Mouse (Mus musculus): ENCODE data around the gene Hnrnpl. TPM values are rescaled to one million over a fixed set of nuclear protein-coding genes. Genes with fewer than 3 reads are reported as not detected.

Hnrnpl gene
- 662 and 695 TPM in 2 replicates for polyA plus RNA-seq (2012; rRNA removed)

DNA sequence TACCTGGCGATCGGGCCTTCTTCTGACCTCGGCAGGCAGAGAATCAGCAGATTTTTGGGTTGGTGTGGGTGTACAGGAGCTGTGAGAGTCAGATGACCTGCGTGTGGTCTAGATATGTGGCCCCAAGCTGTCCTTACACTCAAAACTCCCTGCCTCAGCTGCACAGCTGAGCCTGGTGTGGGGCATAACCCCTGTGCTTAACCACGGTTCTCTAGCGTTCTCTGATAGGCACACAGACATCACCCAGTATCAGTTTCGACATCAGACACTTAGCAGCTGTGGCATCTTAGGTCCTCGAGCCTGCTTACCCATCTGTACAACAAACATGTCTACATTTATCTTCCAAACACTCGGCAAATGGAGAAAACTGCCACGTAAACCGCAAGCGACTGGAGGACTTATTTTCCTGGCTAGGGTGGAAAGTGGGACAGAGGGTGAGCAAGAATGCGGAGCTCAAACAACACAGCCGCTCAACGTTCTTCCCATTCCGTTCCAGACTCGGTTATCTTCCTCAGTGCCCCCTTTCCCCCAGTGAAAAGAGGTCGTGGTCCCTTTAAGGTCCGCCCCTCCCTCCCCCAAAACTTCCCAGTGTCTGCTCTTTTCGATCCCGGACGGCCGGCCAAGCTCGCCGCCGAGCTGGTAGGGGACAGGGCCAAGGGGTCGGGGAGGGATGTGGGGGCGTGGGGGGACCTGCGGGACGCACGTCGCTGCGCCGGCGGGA is at the start of gene Hnrnpl:
Gene Hnrnpl (plus strand): TSS at position 321 of the 721 bp plus-strand sequence.

DNA sequence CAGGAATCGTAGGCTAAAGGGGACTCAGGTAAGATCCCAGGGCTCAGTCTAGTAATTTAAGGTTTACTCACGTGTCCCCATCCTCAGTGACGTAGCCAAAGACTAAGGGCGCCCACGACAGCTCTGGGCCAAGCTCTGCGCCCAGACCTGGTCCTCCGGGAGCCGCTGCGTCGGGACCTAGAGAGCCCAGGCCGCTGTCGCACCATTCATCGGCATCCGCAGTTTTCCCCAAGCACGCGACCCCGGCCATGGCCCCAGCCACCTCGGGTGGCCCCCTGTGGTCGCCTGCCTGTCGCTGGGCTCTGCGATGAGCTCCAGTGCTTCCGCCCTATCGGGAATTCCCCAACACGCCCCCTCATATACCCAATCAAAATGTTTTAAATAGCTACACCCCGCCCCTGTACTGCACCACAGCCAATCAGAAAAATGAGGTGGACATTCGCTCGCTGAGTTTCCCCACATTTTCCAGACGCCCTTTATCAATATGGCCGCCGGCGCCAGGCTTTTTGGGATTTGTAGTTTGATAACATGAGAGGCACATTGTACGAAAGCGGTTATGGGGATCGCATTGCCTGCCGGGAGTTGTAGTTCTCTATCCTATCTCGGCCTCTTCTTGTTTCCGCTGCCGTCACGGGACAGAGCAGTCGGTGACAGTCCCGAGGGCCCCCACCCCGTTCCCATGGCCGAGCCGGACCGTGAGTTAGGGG is 42.0 kb upstream of the Hnrnpl start, which contains the start of gene Sirt2:
Gene Sirt2 (plus strand): TSS at position 563 of the 707 bp plus-strand sequence.

DNA sequence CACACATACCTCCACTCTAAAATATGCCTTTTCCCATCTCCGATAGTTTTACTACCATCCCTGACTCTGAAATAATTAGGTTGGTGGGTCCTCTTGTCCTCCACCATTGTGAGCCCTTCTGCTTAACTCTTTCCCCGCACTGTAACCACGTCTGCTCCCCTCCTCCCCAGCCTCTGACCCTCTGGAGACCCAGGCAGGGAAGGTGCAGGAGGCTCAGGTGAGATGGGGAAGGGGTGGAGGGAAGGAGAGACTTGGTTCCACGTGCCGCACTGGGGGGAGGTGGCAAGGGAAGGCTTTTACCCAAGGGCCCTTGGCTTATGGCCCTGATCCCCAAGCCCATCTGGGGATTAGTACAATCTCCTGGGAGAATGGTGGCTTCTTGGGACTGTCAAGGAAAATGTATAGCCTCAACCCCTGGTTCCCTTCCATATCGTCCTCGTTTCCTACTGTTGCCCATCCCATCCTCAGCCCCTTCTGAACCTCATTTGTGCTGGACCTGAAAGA is 40.8 kb upstream of the Hnrnpl start, which contains the start of gene Nfkbib:
Gene Nfkbib (minus strand): TSS at position 51 of the 504 bp plus-strand sequence.

DNA sequence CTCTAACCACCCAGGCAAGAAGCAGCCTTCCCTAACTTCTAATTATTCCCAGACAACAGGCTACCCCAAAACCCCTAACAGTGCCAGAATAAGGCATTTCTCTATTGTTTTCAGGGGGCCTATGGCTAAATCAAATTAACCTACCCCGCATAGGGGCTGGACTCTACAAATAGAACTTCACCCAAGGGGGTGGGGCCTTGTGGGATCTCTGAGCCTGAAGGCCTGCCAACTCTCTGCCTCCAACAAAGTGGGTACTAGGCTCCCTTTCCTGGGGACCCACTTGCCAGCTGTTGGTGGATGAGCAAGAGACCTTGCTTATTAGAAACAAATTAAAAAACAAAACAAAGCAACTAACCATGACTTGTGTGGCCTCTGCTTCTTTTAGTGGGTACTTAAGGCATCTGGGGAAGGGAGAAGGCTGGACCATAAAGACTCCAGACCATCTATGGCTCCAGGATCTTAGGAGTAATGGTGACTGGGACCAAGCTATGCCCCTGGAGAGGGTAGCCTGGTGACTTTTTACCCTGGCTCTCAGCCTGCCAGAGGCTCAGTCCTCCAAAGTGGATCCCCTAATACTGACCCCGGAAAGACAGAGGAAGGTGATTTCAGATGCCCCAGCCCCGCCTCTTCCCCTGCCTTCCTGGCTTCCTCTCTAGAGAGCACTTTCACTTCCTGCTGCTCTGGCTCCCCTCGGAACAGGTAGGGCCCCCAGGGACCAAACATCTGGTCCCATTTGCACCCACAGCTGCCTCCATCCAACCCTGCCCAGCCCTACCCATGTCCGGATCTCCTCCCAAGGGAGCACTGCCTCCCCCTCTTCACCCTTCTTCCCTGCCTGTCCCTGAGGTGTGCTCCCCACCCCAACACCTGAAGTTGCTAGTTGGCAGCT is 19.8 kb upstream of the Hnrnpl start, which contains the start of gene Rinl:
Gene Rinl (plus strand): TSS at position 663 of the 889 bp plus-strand sequence.

DNA sequence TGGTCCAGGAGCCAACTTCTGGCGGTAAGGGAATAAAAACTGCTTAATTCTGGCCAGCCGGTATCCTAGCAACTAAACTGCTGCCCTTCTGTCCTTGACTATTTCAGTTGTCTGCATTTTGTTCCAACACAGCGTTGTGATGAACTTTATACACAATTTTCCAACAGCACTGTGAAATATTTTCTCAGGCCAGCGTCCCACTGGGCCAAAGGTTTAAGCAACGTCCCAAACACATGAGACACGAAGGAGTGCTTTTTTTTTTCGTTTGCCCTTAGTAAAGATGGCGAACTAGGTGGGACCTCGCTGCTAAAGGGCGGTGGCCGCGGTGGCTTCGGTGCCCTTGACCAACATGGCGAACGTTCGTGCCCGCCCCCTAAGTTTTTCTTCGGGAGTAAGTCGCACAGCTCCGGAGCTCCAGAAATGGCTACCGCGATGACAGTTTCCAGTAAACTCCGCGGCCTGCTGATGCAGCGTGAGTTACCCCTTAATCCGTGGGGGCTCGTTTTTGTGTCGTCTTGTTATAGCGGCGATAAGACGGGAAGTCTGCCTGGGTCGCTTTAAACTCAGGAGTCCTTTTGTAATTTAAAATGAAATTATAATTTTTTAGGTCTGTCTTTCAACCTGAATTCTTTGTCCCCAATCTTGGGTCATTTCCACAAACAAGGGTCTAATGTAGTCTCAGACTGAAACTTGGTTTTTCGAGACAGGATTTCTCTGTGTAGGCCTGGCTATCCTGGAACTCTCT is 16.8 kb downstream of the Hnrnpl start, which contains the start of gene Ech1:
Gene Ech1 (plus strand): TSS at position 277 of the 745 bp plus-strand sequence.

DNA sequence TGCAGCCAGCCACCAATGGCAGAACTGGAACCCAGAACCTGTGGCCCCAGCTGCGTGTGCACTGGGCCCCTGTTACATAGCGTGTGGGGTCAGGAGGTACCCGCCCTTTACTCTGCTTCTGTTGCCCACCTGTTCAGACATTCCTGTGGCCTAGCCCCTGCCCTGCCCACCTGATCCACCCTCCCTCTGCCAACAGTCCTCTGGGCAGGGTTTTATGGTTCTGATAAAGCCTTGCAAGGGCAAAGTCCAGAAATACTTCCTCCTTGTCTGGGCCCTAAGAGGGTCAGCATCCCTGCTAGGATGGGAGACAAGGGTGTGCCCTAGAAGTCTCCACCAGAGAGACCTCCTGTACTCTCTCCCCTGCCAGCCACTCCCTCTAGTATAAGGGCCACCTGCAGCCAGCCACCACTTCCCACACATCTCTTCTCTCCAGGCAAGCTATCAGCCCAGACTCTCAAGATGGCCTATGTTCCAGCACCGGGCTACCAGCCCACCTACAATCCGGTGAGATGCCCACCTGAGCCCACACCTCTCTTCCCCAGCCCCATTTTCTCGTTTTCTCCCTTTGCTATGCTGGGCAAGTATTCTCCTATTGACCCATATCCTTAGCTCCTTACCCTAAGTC is 25.5 kb downstream of the Hnrnpl start, which contains the start of gene Lgals4:
Gene Lgals4 (plus strand): TSS at position 132 of the 625 bp plus-strand sequence.

DNA sequence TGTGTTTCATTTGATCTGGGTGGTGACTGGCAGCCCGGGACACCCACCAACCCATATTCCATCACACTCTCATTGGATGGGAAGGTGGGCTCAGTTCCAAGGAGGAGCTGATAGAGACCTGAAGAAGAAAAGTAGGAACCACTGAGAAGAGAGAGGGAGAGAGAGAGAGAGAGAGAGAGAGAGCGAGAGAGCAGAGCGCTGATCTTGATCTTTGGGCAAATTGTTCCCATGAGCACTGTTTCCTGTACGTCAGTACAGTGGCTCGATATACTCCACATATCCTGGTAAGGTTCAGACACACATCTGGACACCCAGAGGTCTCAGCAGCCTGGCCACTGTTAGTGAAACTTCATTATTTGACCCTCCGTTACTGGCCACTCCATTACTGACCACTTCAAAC is 55.2 kb downstream of the Hnrnpl start, which contains the start of gene Lgals7:
Gene Lgals7 (plus strand): TSS at position 314 of the 400 bp plus-strand sequence.

Other genes starting within 250 kb of the Hnrnpl start
- gene Samd4b, start 210.4 kb upstream of the Hnrnpl start, polyA plus RNA-seq (2012; rRNA removed) = 47.4 and 72.3 TPM in 2 replicates
- 30.7 and 42.8 TPM in 2 replicates for gene Pak4, start 210.4 kb upstream of the Hnrnpl start, polyA plus RNA-seq (2012; rRNA removed)
- 0.05 TPM in 1 of 2 replicates, not detected in the other for gene Acp7, start 177.2 kb upstream of the Hnrnpl start, polyA plus RNA-seq (2012; rRNA removed)
- gene Fbxo27, start 115.7 kb upstream of the Hnrnpl start, polyA plus RNA-seq (2012; rRNA removed) = 5.5 and 12.1 TPM in 2 replicates
- gene Fbxo17, start 91.7 kb upstream of the Hnrnpl start, polyA plus RNA-seq (2012; rRNA removed) = 5.6 and 10.4 TPM in 2 replicates
- 66.2 and 163 TPM in 2 replicates for gene Mrps12, start 66.7 kb upstream of the Hnrnpl start, polyA plus RNA-seq (2012; rRNA removed)
- 28.0 and 31.2 TPM in 2 replicates for gene Sars2, start 66.5 kb upstream of the Hnrnpl start, polyA plus RNA-seq (2012; rRNA removed)
- 1.3 and 1.7 TPM in 2 replicates for gene Ccer2, start 52.4 kb upstream of the Hnrnpl start, polyA plus RNA-seq (2012; rRNA removed)
- 70.2 and 74.6 TPM in 2 replicates for gene Sirt2, start 41.8 kb upstream of the Hnrnpl start, polyA plus RNA-seq (2012; rRNA removed)
- gene Nfkbib, start 41.0 kb upstream of the Hnrnpl start, polyA plus RNA-seq (2012; rRNA removed) = 22.2 and 23.3 TPM in 2 replicates
- gene Rinl, start 19.6 kb upstream of the Hnrnpl start, polyA plus RNA-seq (2012; rRNA removed) = 1.7 and 3.6 TPM in 2 replicates
- 45.3 and 77.0 TPM in 2 replicates for gene Ech1, start 16.7 kb downstream of the Hnrnpl start, polyA plus RNA-seq (2012; rRNA removed)
- gene Lgals4, start 25.3 kb downstream of the Hnrnpl start, polyA plus RNA-seq (2012; rRNA removed) = 5.7 and 5.8 TPM in 2 replicates
- gene Lgals7, start 55.3 kb downstream of the Hnrnpl start, polyA plus RNA-seq (2012; rRNA removed) = 6.3 and 9.3 TPM in 2 replicates
- gene Capn12, start 72.9 kb downstream of the Hnrnpl start, polyA plus RNA-seq (2012; rRNA removed) = 0.08 and 0.12 TPM in 2 replicates
- 152 and 193 TPM in 2 replicates for gene Actn4, start 153.8 kb downstream of the Hnrnpl start, polyA plus RNA-seq (2012; rRNA removed)
- gene Eif3k, start 173.3 kb downstream of the Hnrnpl start, polyA plus RNA-seq (2012; rRNA removed) = 480 and 523 TPM in 2 replicates
- gene Map4k1, start 173.5 kb downstream of the Hnrnpl start, polyA plus RNA-seq (2012; rRNA removed) = 8.5 and 12.6 TPM in 2 replicates

All from central nervous system, embryonic 11.5 days (tissue).